Mouse (Mus musculus): ENCODE data around the gene Crhbp.
A peak's percentile ranks its signal among the peaks of the same experiment; 100 is the strongest.

Gene Crhbp

DNA sequence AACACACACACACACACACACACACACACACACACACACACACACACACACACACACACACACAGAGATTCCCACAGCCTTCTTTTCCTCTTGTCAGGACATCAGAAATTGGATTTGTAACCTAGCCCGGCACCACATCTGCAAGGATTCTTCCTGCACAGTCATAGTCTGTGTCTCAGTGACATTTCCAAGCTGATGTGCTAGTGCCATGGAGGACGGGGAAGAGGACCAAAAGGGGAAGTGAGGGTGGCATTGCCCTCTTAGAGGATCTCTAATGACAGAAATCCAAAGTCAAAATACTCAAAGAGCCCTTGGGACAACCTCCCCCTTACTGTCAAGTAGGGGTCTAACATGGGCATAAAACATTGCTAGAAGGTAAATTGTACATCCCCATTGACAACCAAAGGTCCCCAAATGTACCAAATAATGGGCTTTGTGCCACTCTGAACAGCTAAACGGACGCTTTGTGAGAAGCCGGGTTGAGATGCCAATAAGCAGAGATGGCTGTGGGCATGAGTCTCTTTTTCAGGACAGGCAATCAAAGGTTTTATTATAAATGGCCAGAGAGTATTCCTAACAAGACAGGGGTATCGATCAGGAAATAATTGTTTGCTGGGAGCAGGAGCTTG, 26.0 kb downstream of the Crhbp start:
- DNase-seq, result no peak

DNA sequence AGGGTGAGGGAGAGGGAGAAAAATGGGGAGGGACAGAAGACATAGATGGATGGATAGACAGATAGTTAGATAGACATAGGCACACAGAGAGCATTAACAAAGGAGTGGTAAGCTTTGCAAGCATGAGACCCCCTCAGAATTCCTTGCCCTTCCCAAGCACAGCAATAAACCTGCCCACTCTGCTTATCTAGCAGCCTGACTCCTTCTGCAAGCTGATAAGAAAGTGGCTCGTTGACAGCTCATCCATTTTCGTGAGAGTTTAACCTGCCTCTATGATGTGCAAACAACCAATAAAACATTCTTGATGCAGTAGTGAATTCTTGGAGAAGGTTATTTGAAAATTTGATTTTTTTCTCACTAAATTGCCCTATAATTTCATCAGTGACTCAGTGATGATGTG, 32.5 kb downstream of the Crhbp start:
- DNase-seq, result no peak

DNA sequence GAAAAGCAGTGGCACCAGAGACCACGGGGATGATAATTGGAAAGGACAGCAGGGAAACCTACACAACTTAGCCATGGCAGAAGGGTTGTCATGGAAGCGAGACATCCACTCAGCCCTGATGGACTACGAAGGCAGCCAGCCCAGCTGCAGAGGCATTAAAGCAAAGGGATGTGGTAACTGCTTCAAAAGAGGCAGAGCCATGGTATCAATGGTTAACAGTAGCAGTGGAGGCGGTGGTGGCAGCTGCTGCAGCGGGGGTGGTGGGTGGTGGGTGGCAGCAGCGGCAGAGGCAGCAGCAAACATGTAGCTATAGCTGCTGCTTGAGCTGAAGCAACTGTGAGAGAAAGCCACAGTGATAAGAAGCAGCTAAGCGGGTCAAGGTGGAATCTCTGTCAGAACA, 51.5 kb downstream of the Crhbp start:
- DNase-seq, result no peak

DNA sequence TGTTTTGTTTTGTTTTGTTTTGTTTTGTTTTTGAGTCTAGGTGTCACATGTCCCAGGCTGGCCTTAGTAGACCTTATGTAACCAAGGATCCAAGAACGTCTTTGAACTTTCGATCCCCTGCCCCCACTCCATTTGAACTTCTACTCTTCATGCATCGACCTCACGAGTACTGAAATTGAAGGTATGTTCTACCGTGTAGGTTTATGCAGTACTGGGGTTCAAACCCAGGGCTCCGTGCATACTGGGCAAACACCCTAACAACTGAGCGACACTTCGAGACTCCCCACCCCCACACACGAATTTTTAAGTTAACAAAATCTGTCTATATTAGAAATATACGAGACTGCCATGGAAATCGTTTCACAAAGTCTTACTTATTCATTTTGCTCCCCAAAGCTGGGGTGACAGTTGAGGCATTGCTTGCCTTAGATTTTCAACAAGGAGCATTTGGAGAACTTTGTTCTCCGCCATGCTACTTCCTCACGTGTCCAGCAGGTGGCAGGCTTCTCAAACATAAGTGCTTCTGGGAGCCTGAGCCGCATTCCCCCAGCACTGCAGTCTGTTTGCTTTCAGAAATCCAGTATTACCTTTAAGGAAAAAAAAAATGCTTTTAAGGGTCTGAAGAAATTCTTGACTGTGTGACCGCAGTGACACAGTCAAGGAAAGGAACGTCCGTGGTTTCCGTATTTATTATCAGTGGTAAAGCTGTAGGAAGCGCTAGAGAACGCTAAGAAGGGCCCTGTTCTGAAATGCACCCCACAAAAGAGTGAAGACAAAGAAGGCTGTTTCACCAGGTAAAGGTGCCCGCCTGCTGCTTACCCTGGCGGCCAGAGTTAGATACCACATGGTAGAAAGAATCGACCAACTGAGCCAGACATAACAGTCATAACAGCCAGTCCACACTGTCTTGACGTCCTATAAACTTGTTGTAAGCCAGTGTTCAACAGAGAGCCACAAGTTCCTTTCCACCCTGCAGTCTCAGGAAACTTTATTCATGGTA, 54.6 kb downstream of the Crhbp start:
- peak; percentile 48 for DNase-seq

DNA sequence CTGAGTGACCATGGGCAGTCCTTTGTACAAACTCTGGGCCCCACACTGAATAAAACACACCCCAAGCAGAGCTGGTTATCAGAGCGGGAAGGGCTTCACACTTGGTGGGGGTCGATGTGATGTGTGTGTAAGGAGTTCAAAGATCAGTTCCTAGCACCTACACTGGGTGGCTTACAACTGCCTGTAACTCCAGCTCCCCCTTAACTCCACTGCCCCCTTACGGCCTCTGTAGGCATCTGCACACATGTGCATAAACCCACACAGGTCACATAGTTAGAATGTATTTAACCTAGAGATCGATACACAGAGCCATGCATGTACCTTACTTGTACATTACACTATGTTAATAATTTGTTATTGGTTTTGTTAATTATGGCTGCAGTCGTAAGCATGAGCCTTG, 56.5 kb downstream of the Crhbp start:
- no peak for DNase-seq

DNA sequence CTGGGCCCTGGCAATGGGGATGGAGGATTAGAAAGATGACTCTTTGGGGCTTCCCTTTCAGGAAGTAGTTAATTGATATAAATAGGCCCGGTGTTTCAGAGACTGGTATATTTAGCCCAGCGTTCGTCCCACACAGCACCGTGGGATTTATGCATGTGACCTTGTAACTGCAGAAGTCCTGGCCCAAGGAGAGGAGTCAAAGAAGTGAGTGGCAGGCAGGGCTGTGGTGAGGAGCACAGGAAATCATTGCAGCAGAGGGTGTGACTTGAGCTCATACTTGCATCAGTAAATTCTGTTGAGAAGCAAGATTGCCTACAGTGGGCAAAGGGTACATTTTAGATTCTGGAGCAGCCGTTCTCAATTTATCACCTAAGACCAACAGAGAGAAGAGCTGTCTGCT, 62.3 kb downstream of the Crhbp start:
- DNase-seq, result no peak

Measured in cerebellum, adult 9-11 months (tissue).